Mouse (Mus musculus) v-Abl transformed pro-B cells (cell line): ENCODE results near the gene Klhl2.

Experiments
- in situ Hi-C, 2 experiments: fragments of 400-800 bp; cut with MboI; formaldehyde crosslinking; loops; one replicate each; pipeline ENCODE4 v1.15.1; 2025; ENCODE audit not compliant: unreplicated experiment in 2 of 2

Klhl2 gene

DNA sequence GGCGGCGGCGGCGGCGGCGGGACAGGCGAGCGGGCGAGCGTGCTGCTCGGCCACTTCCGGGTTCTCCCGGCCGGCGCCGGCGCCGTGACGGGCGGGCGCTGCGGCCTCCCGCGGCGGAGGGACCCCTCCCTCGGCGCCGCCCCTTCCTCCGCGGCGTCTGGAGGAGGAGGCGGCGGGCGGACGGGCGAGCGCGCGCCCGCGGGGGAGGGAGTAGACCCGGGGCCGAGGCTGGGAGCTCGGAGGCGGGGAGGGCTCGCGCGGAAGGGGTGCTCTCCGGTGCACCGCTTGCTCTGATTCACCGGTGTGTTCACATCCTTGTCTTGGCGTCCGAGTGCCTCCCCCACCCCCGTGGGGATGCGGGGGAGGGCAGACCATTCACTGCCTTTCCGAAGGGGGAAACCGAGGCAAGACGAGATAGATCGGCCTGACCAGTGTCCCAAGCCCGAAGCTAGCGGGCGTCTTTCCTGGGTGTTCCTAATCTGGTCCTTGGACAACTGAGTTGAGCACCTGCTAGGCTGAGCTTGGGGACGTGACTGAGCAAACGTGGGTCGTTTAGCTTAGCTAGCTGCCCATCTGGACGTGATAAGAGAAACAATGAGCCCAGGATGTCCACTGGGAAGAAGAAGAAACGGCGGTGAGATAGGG, at the start of gene Klhl2:
Klhl2 (minus strand) TSS at position 121 of the 645 bp plus-strand sequence.
- in situ Hi-C loops: loop anchor here (5.0 kb wide), 2 partner anchors 92 to 118 kb away; partner anchors contain the start of gene Msmo1 (in 2 of the 2)

DNA sequence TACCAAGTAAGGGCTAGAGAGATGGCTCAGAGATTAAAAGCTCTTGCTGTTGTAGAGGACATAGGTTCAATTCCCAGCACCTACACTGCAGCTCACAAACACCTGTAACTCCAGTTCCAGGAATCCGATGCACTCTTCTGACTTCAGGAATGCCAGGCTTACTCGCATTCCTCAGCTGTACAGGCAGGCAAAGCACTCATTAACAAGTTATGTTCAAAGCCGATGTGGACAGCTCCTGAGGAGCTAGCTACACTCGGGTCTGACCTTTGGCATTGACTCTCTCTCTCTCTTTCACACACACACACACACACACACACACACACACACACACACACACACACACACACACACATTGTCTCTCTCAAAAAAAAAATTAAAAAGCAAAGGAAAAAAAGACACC, 48.9 kb upstream of the Klhl2 start:
- in situ Hi-C loops: no loop called here

DNA sequence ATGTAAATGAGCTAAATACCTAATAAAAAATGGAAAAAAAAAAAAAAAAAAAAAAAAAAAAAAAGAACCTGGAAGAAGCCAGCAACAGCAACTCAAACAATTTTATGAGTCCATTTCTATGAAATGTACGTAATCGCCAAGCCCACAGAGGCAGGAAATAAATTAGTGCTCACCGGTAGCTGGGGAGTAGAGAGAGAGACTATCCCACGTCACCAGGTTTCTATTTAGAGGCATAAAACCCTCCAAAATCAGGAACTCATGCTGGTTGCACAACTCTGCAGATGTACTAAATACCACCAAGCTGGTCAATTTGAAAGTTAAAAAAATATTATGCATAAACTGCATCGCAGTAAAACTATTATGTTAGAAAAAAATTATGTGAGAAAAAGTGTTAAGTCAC, 46.9 kb upstream of the Klhl2 start:
- in situ Hi-C loops: no loop called here

- in situ Hi-C loops: no loop called here
These were observed 30.9 kb upstream of the Klhl2 start for GRCm38 (mm10) chr8:64880619-64881200.

DNA sequence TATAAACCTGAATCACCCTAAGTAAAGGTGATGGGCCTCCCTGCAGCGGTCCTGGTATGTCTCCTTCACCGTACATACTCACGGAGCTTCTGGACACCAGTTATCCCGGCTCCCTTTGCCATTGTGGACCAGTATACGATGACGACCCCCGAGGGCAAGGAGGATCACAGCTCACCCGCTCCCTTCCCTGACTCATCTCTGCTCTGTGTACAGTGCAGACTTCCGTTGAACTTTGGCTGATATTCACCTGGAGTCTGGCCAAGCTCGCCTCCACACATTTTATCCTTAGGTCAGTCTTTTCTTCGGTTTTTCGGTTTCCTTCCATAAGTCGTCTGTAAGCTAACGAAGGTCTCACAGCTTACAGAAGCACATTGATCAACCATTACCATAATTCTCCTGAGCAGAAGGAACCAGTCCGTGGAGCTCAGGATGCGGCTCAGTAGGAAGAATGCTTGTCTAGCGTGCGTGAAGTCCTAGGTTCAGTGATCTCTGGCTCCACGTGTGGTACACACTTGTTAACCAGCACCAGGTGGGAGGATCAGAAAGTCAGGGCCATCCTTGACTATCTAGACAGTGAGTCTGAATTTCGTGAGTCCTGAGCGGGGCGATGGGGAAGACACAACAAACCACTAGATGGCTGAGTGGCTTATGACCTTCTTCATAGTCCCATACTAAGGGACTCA, 28.0 kb upstream of the Klhl2 start:
- in situ Hi-C loops: no loop called here

- in situ Hi-C loops: no loop called here
These were observed 21.8 kb upstream of the Klhl2 start for GRCm38 (mm10) chr8:64871469-64872165.

GRCm38 (mm10) chr8:64870218-64870617, 20.4 kb upstream of the Klhl2 start:
- in situ Hi-C loops: no loop called here

DNA sequence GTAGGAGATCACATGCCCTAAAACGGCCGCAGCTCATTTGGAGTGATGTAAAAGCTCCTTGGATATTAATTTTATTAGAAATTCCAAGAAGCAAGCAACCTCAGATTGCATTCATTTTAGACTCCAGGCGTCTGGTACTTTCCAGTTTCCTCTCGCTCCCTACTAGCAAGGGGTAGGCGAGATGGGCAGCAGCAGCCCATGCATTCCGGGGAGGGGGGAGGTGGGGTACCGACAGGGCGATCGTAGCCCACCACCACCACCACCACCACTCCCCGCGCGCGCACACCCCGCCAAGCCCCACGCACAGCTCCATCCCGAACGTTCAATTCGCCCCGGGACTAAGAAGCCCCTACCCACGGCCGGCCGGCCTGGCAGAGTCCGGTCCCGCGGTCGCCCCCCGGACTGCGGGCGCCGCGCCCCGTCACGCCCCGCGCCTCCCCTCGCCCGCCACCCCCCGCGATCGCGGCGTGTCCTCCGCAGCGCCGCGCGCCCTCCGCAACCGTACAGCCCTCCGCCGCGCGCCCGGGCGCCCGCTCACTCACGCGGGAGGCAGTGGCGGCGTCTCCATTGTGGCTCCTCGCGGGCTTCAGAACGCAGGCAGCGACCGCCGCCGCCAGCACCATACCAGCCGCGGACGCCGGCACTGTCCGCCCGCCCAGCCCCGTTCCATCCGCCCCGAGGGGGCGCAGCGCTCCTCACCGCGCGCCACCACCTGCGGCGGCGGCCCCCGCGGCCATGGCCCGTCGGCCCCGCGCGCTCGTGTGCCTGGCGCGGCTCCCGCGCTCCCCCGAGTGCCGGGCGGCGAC, 523 bp downstream of the Klhl2 start:
- in situ Hi-C loops: loop anchor here in 1 of 2 experiments (5.0 kb wide), 1 partner anchor 117 kb away; the partner anchor contains the start of gene Msmo1

GRCm38 (mm10) chr8:64848245-64848785, 1.5 kb downstream of the Klhl2 start:
- in situ Hi-C loops: loop anchor here in 1 of 2 experiments (5.0 kb wide), 1 partner anchor 116 kb away; the partner anchor contains the start of gene Msmo1

DNA sequence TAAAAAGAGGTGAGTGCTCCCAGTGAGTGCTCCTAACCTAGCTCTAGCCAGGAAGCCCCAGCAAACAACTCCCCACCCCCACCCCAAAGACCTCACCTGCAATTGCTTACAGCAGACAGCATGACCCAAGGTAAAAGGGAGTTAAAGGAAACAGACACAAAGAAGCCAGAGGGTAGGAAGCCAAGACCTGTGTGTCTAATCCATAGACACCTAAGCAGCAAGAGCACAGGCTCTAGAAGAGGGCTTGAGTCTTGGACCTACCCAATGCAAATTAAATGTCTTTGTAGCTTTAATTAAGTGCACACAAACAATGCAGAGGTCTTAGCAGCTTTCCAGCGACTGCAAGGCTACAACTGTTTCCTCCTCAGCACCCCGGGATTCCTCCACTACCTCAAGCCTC, 2.2 kb downstream of the Klhl2 start:
- in situ Hi-C loops: loop anchor here in 1 of 2 experiments (5.0 kb wide), 1 partner anchor 115 kb away; the partner anchor contains the start of gene Msmo1

DNA sequence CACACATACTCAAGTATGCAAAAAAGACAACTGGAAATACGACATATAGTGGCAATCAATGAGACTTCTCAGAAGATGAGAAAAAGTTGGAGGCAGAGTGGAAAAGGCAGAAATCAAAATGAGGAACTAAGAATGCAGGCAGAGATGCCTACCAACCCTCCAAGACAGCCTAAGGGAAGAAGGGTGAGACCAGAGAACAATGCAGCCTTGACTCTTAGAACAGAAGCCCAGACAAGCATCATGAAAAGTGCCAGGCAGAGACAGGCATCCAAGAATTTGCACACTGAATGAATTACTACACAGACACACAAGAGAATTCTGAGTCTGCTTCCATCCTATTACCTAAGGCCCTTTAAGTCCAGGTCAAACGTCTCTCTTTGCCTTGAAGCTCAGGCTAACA, 2.6 kb downstream of the Klhl2 start:
- in situ Hi-C loops: loop anchor here in 1 of 2 experiments (5.0 kb wide), 1 partner anchor 115 kb away; the partner anchor contains the start of gene Msmo1

- in situ Hi-C loops: loop anchor here in 1 of 2 experiments (5.0 kb wide), 1 partner anchor 113 kb away; the partner anchor contains the start of gene Msmo1
These were observed 4.5 kb downstream of the Klhl2 start for GRCm38 (mm10) chr8:64845314-64845713.

DNA sequence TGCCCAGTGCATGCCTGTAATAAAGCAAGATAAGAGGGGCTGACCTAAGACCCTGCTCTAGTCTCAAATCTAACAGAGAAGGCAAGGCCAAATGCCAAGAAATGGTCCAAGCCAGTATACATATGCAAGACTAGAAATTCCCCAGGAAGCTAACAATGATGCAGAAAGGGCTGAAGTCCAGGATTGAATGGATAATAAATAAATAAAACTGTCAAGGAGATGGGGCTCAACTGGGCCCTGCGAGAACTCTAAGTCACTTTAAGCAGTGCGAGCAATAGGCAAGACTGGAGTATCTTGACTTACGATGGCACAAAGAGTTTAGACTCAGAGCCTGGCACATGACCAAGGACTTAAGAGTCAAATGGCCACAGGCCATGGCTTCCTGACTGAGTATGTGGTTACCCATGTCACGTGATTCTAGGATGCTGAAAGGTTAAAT, 5.8 kb downstream of the Klhl2 start:
- in situ Hi-C loops: no loop called here

- in situ Hi-C loops: no loop called here
These were observed 6.6 kb downstream of the Klhl2 start for GRCm38 (mm10) chr8:64843168-64843567.

DNA sequence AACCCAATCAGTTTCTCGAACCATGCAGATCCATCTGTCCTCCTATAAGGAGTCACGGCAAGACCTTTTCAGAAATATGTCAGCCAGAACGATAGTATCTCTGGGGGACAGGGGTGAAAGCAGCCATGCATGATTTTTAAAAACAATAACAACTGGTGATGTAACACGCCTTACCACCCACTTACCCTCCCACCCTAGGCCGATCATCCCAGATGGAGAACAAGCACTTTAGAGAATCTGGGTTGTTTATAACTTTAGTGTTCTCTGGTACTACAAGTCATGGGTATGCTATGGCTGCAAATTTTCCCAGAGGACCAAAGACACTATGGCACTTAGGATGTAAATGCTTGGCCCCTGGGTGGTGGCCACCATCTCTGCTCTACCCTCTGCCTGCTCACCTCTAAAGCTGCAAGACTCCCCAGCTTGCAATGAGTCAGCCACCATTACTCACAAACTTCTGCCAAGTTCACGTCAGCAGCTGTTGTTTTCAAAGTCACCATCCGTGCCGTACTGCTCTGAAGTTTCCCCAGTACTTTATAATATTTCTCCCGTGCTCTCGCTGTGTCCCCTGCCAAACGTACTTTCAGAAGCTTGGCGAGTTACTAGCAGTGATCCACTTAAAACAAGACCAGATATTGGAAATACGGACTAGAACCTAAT, 7.9 kb downstream of the Klhl2 start:
- in situ Hi-C loops: no loop called here

DNA sequence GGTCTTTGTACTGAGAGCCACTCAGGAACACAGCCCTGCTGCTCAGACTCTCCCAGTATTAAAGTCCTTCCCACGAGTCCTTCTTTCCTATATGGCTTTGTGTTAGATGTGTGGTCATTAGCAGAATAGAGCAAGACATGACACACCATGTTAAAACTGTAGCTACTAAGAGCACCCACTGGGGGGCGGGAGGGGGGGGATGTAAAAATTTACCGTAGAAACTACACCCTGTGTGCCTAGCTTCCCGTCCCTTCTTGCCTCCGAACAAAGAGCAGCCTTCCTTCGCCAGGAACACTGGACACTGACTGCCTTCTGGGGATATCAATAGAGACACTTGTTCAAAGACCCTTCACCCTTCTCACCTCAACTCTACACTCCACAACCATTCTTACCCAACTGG, 10.2 kb downstream of the Klhl2 start:
- in situ Hi-C loops: no loop called here

- in situ Hi-C loops: no loop called here
These were observed 14.2 kb downstream of the Klhl2 start for GRCm38 (mm10) chr8:64835475-64836122.

DNA sequence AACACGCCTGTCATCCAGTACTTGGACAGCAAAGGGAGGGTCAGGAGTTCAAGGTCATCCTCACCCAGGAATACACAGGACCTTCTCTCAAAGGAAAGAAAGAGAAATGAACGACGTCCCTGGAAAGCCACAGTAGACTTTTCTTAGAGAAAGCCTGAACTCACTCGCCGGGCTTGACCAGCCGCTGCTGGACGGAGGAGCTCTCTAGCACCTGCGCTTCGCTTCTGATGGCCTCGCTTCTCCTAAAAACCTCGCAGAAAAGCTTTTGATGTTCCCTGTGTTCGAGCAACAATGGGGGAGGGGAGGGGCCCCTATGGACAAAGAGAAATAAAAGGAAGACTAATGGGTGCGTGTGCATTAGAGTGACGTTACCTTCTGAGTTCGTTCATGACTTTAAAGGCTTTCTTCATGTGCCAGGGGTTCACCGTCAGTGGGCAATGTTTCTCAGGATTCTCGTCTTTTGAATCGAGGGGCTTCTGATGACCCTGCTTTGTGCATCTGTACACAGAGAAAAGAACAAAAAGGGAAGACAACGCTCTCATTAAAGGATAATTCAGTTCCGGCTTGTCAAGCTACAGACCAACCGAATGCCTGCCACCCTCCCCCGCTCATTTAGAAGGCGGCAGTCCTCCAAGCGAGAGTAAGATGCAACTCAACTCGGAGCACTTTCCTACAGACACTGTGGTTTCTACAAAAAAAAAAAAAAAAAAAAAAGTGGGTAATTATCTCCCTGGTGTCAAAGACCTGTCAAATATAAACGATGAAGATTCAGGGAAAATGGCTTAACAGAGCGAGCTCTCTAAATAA, 15.5 kb downstream of the Klhl2 start:
- in situ Hi-C loops: no loop called here
